Mouse (Mus musculus): Measurements from ENCODE around the gene Psmc3. TPM values are rescaled to one million over a fixed set of nuclear protein-coding genes. Genes with fewer than 3 reads are reported as not detected.

Psmc3 gene
- polyA plus RNA-seq, 1 experiment from 2014 or later = 309 TPM

DNA sequence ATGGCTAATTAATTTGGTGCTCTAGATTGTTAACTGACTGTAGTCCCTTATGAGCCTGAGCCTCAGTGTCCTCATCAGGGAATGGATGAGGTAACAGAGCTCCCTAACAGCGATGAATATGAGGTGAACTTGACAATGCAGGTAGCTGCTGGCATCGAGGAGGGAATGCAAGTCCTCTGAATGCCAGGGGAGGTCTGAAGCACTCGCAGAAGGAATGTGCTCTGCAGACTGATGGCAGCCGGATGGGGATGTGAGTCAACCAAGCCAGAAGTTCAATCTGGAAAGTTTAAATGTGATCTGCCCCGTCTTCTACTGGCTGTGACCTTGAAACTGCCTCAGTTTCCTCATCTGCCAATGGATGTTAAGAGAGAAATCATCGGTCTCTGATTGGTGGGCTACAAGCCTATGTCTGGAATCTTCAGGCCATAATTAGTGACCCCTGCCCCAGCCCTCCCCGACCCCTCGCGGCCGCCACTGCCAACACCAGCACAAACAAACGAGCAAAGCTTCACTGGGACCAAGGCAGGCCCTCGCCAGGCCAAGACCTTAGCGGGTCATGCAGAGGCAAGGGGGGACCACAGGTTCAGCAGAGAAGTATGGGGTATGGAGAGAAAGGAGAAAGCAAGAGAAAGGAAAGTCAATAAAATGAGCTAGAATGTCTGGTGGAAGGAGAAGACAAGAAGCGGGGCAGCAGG is 15.6 kb downstream of the Psmc3 start:
- WGBS = 4% methylated on average over 14 of the region's 14 CpGs
- no peak for ATAC-seq (ENCODE audit: low read depth)
- Histone ChIP-seq H3K4me2 (ENCODE audit: low read depth, low read length) (peak overlapping the region; percentile 90), H3K27me3 (replicated peaks; ENCODE audit: control insufficient read depth, insufficient read depth, low read length) (no peaks in the 10 kb centered on the region), H3K36me3 (ENCODE audit: control insufficient read depth, insufficient read depth, low read length) (peaks cover 21% of the 10 kb centered on the region; the same call in 1 of the 2 replicates), H3K4me1 (ENCODE audit: control insufficient read depth, insufficient read depth, low read length) (peaks cover 18% of the 10 kb centered on the region), H3K9ac (ENCODE audit: low read depth, low read length) (peak overlapping the region; percentile 78), H3K27ac (replicated peaks; ENCODE audit: low read depth, low read length) (peak overlapping the region; percentile 84), H3K9me3 (ENCODE audit: control insufficient read depth, low read length) (no peaks in the 10 kb centered on the region), H3K4me3 (ENCODE audit: low read depth, low read length) (peak overlapping the region; percentile 70)
- DNase-seq (ENCODE audit: low spot score) = peak; percentile 45

DNA sequence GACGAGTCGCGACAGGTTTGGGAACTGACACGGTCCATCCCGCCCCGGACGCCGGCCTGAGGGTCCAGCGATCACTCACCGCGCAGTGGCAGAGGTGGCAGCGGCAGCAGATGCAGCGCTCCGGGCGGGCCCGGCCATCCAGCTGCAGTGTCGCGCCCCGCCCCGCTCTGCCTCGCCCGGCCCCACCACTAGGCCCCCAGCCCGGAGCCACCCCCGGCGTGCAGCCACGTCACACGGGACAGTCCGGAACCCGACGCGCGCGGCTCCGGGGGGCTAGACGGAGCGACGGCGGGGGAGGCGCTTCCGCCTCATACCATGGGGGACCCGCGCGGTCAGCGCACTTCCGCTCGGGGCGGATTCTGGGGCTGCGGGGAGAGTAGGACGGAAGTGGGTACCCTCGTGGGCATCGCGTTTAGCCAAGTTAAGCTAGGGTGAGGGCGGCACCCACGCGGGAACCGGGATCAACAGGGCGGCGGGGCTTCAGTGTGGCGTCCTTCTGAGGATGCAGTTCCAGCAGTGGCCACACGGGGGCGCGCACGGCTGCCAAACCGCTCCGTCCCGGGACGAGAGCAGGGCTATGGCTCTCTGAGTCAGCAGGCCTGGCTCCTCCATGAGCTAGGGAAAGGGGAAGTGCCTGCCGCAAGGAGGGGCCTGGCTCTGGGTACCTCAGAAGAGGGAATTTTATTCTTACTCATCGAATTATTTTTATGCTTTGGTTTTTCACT is 16.4 kb downstream of the Psmc3 start, which contains the start of gene Slc39a13:
TSS of gene Slc39a13 (minus strand) at position 342 of the 725 bp plus-strand sequence.
- Histone ChIP-seq H3K36me3 (ENCODE audit: control insufficient read depth, insufficient read depth, low read length) (peaks cover 17% of the 10 kb centered on the region; the same call in 1 of the 2 replicates), H3K27ac (replicated peaks; ENCODE audit: low read depth, low read length) (peak within 1 kb of the TSS; percentile 84), H3K9ac (ENCODE audit: low read depth, low read length) (peak within 1 kb of the TSS; percentile 78), H3K4me1 (ENCODE audit: control insufficient read depth, insufficient read depth, low read length) (peaks cover 18% of the 10 kb centered on the region), H3K9me3 (ENCODE audit: control insufficient read depth, low read length) (no peaks in the 10 kb centered on the region), H3K4me3 (ENCODE audit: low read depth, low read length) (peak within 1 kb of the TSS; percentile 70), H3K27me3 (replicated peaks; ENCODE audit: control insufficient read depth, insufficient read depth, low read length) (no peaks in the 10 kb centered on the region), H3K4me2 (ENCODE audit: low read depth, low read length) (peak within 1 kb of the TSS; percentile 90)
- ATAC-seq (ENCODE audit: low read depth) (peak; percentile 97), DNase-seq (ENCODE audit: low spot score) (peak; percentile 98)
- 0% methylated on average over 25 of the region's 69 CpGs for WGBS

DNA sequence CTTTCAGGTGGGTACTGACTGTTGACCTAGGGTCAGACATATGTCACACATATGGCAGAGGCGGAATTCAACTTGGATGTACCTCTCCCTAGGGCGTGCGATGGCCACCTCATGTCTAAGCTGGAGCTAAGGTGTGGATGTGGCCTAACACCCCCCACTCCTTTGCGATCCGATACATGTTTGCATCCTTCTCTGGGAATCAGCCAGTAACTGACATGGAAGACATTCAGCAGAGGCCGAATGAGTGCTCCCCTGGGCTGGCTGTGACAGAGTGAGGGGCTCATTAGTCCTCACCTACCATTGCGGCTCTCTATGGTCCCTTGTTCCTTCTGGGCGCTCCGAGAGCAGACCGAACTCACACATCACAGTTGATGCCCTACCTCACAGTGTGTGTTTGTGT is 17.2 kb downstream of the Psmc3 start:
- H3K27ac ChIP-seq (replicated peaks; ENCODE audit: low read depth, low read length) = peak overlapping the region; percentile 84
- ATAC-seq (ENCODE audit: low read depth) (no peak), DNase-seq (ENCODE audit: low spot score) (no peak)
- peaks cover 15% of the 10 kb centered on the region; the same call in 1 of the 2 replicates for H3K36me3 ChIP-seq (ENCODE audit: control insufficient read depth, insufficient read depth, low read length)
- H3K4me2 ChIP-seq (ENCODE audit: low read depth, low read length) = peak overlapping the region; percentile 90
- WGBS = 77% methylated on average over 10 of the region's 10 CpGs
- H3K9ac ChIP-seq (ENCODE audit: low read depth, low read length) = peak overlapping the region; percentile 78
- H3K9me3 ChIP-seq (ENCODE audit: control insufficient read depth, low read length) = no peaks in the 10 kb centered on the region
- peak overlapping the region; percentile 70 for H3K4me3 ChIP-seq (ENCODE audit: low read depth, low read length)
- H3K27me3 ChIP-seq (replicated peaks; ENCODE audit: control insufficient read depth, insufficient read depth, low read length) = no peaks in the 10 kb centered on the region
- H3K4me1 ChIP-seq (ENCODE audit: control insufficient read depth, insufficient read depth, low read length) = peaks cover 18% of the 10 kb centered on the region

DNA sequence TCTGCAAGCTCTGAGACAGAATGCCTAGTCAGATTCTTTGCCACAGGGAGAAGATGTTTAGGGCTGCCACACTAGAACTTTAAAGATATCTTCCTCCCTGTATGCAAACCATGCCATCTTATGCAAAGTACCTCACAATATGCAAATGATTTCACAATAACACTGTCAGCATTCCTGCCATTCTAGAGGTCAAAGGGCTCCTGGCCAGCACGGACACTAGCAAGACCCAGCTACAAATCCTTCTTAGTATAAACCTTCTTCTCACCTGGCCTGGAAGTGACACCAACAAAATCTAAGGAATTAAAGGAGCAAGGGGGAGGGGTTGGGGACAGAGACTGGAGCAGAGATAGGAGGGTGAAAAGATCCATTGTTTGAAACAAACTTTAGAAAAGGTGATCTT is 18.3 kb downstream of the Psmc3 start:
- peaks cover 18% of the 10 kb centered on the region for H3K4me1 ChIP-seq (ENCODE audit: control insufficient read depth, insufficient read depth, low read length)
- DNase-seq (ENCODE audit: low spot score) (no peak), ATAC-seq (ENCODE audit: low read depth) (no peak)
- no peak overlapping the region for H3K27ac ChIP-seq (replicated peaks; ENCODE audit: low read depth, low read length)
- 39% methylated on average over 1 of the region's 1 CpGs for WGBS
- no peaks in the 10 kb centered on the region for H3K9me3 ChIP-seq (ENCODE audit: control insufficient read depth, low read length)
- peaks cover 5% of the 10 kb centered on the region; the same call in 1 of the 2 replicates for H3K36me3 ChIP-seq (ENCODE audit: control insufficient read depth, insufficient read depth, low read length)
- no peaks in the 10 kb centered on the region for H3K27me3 ChIP-seq (replicated peaks; ENCODE audit: control insufficient read depth, insufficient read depth, low read length)
- no peak overlapping the region for H3K4me3 ChIP-seq (ENCODE audit: low read depth, low read length)
- no peak overlapping the region for H3K4me2 ChIP-seq (ENCODE audit: low read depth, low read length)
- no peak overlapping the region for H3K9ac ChIP-seq (ENCODE audit: low read depth, low read length)

DNA sequence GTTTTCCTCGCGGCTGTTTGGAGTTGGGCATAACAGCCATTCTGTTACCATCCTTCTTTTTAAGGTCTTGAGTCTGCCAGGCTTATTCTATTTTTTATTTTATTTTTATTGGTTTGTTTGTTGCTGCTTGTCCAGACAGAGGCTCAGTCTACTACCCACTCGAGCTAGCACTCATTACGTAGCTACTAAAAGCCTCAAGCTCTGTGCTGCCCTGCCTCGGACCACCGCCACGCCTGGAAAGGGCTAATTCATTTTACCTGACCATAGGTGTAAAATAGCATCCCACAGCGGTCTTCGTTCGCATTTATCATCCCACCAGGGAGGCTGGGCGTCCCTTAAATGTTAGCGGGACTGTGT is 24.1 kb downstream of the Psmc3 start:
- H3K27ac ChIP-seq (replicated peaks; ENCODE audit: low read depth, low read length) = no peak overlapping the region
- ATAC-seq (ENCODE audit: low read depth) (no peak), DNase-seq (ENCODE audit: low spot score) (no peak)
- WGBS = 13% methylated on average over 12 of the region's 12 CpGs
- H3K9ac ChIP-seq (ENCODE audit: low read depth, low read length) = peak overlapping the region; percentile 76; the same call in 1 of the 2 replicates
- no peaks in the 10 kb centered on the region for H3K9me3 ChIP-seq (ENCODE audit: control insufficient read depth, low read length)
- peak overlapping the region; percentile 51 for H3K4me3 ChIP-seq (ENCODE audit: low read depth, low read length)
- no peaks in the 10 kb centered on the region for H3K27me3 ChIP-seq (replicated peaks; ENCODE audit: control insufficient read depth, insufficient read depth, low read length)
- H3K36me3 ChIP-seq (ENCODE audit: control insufficient read depth, insufficient read depth, low read length) = no peaks in the 10 kb centered on the region
- H3K4me1 ChIP-seq (ENCODE audit: control insufficient read depth, insufficient read depth, low read length) = 0 out of 2 replicates have a peak, but pooled peaks cover 6% of the 10 kb centered on the region
- H3K4me2 ChIP-seq (ENCODE audit: low read depth, low read length) = peak overlapping the region; percentile 98

DNA sequence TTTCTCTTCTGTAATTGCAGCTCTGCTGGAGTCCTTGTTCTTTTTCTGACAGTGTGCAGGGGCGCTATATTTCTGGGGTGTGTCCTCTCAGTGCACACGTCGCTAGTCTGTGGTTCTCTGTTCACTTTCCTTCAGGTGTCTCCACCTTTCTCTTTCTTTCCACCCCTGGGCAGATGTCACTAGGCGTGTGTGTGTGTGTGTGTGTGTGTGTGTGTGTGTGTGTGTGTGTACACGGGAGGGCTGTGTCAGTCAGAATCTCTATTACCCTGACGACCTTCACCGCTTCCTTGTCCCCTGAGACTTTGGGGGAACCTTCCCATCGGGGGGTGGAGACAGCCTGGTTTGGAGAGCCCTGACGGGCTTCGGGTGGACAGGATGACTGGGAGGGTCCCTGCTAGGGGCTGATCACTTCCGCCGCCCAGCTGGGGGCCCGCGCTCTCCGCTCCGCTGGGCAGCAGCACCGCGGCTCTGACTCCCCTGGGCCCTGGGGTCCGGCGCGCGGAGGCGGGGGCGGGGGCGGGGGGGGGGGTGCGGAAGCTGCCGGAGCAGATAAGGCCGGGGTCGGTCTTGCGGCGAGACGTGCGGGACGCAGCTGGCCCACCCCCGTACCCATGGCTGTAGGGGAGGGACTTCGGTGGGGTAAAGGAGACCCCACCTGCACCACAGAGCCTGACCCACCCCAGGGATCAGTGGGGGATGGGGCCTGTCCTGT is 24.7 kb downstream of the Psmc3 start:
- Histone ChIP-seq H3K4me3 (ENCODE audit: low read depth, low read length) (peak overlapping the region; percentile 51), H3K9me3 (ENCODE audit: control insufficient read depth, low read length) (no peaks in the 10 kb centered on the region), H3K36me3 (ENCODE audit: control insufficient read depth, insufficient read depth, low read length) (no peaks in the 10 kb centered on the region), H3K27me3 (replicated peaks; ENCODE audit: control insufficient read depth, insufficient read depth, low read length) (no peaks in the 10 kb centered on the region), H3K4me1 (ENCODE audit: control insufficient read depth, insufficient read depth, low read length) (0 out of 2 replicates have a peak, but pooled peaks cover 6% of the 10 kb centered on the region), H3K4me2 (ENCODE audit: low read depth, low read length) (peak overlapping the region; percentile 98), H3K27ac (replicated peaks; ENCODE audit: low read depth, low read length) (no peak overlapping the region), H3K9ac (ENCODE audit: low read depth, low read length) (peak overlapping the region; percentile 76)
- DNase-seq (ENCODE audit: low spot score) (peak; percentile 42), ATAC-seq (ENCODE audit: low read depth) (peak; percentile 63)
- 3% methylated on average over 7 of the region's 36 CpGs for WGBS

DNA sequence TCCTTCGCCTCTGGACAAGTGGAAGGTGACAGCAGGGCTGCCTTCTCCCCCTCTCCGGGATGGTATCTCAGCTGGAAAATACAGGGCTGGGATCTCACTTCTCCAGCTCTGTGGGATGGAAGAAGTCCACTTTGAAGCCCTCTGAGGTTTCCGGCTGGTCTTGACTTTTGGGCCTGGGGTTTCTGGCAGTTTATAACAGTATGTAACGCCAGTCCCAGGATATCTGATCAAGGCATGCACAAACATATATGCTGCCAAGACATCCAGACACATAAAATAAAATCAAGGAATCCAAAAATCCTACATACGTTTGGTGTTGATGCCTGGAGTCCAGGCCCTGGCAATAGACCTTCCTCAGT is 25.2 kb downstream of the Psmc3 start:
- DNase-seq (ENCODE audit: low spot score) (no peak), ATAC-seq (ENCODE audit: low read depth) (no peak; the same call in 1 of the 2 replicates)
- H3K36me3 ChIP-seq (ENCODE audit: control insufficient read depth, insufficient read depth, low read length) = no peaks in the 10 kb centered on the region

DNA sequence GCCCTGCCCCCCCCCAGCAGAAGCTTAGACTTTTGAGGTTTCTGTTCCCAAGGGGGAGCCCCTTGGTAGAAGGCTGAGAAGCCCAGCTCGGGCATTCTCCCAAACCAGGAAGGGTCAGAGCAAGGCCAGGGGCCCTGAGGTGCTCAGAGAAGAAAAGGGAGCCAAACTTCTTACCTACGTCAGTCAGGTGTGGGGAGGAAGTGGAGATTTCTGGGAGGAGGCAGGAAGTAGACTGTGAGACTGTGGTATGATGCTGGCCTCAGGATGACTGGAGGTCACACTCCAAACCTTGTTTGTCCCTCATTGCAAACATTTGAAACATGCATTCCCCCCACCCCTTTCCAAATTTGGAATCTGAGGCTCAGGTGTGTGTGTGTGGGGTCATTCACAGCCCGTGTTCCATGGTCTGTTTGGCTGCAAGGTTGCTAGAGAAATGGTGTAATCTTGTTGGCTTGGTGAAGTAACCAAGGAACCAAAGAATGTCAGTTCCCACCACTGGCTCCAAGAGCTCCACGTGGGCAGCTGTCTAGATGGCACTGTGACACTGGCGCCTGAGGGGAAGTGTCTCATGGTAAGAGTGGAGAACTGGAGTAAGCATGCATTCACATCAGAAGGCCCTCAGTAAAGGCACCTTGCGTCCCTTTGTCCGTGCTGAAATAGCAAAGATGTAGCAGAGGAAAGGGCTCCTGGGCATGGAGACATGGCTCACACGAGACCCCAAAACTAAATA is 27.1 kb downstream of the Psmc3 start:
- WGBS = 83% methylated on average over 8 of the region's 8 CpGs
- Histone ChIP-seq H3K27ac (replicated peaks; ENCODE audit: low read depth, low read length) (no peak overlapping the region), H3K27me3 (replicated peaks; ENCODE audit: control insufficient read depth, insufficient read depth, low read length) (no peaks in the 10 kb centered on the region), H3K4me1 (ENCODE audit: control insufficient read depth, insufficient read depth, low read length) (0 out of 2 replicates have a peak, but pooled peaks cover 6% of the 10 kb centered on the region), H3K36me3 (ENCODE audit: control insufficient read depth, insufficient read depth, low read length) (no peaks in the 10 kb centered on the region), H3K4me3 (ENCODE audit: low read depth, low read length) (no peak overlapping the region), H3K4me2 (ENCODE audit: low read depth, low read length) (no peak overlapping the region), H3K9me3 (ENCODE audit: control insufficient read depth, low read length) (no peaks in the 10 kb centered on the region), H3K9ac (ENCODE audit: low read depth, low read length) (no peak overlapping the region)
- ATAC-seq (ENCODE audit: low read depth) = no peak
- no peak for DNase-seq (ENCODE audit: low spot score)

More for the DNA sequence above, 25.2 kb downstream of the Psmc3 start:
- 21% methylated on average over 5 of the region's 5 CpGs for WGBS
- no peaks in the 10 kb centered on the region for H3K27me3 ChIP-seq (replicated peaks; ENCODE audit: control insufficient read depth, insufficient read depth, low read length)
- H3K4me3 ChIP-seq (ENCODE audit: low read depth, low read length) = peak overlapping the region; percentile 51
- H3K9ac ChIP-seq (ENCODE audit: low read depth, low read length) = peak overlapping the region; percentile 76
- no peaks in the 10 kb centered on the region for H3K9me3 ChIP-seq (ENCODE audit: control insufficient read depth, low read length)
- no peak overlapping the region for H3K27ac ChIP-seq (replicated peaks; ENCODE audit: low read depth, low read length)
- peak overlapping the region; percentile 98 for H3K4me2 ChIP-seq (ENCODE audit: low read depth, low read length)
- 0 out of 2 replicates have a peak, but pooled peaks cover 6% of the 10 kb centered on the region for H3K4me1 ChIP-seq (ENCODE audit: control insufficient read depth, insufficient read depth, low read length)
